Mouse (Mus musculus) brain, adult 2 months (tissue): ENCODE measurements at regions not wholly inside any gene's neighbourhood (a gene's known extent, or its start where the extent isn't known, plus 50 kb on each side); places are given as distances from the start of the nearest gene placed in this dataset.
"Not testable (repeated sequence)": the region's sequence is repeated elsewhere in the genome, so short reads cannot be mapped to it uniquely, and the experiment has no call there.

ENCODE experiments used
- DNase-seq: peaks from one replicate; pipeline ENCODE4 v3.0.0; 2011; ENCODE audit warnings: low read depth, low spot score

GRCm38 (mm10) chr1:150160314-150160713 is 60.5 kb downstream of the Ptgs2 start:
- no peak for DNase-seq

GRCm38 (mm10) chr1:150164890-150165596 is 65.2 kb downstream of the Ptgs2 start:
- DNase-seq, result peak; percentile 20

DNA sequence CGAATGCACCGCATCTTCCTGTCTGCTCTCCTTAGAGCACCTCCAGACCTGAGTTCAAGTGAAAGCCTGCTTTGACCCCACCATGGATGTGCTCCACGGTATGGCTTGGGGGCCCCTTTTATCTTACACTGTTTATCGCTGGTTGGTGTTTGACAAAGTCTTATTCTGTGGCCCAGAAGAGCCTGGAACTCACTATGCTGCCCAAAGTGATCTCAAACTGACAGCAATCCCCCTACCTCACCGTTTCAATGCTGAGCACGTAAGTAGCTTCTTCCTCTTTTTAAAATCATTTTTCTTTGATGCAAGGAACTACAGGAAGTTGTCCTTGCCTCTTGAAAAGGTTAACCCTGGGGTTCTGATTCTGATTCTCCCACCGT is 65.8 kb downstream of the Ptgs2 start:
- no peak for DNase-seq

- no peak for DNase-seq
Observed at GRCm38 (mm10) chr1:150167172-150167571, 67.3 kb downstream of the Ptgs2 start.

DNA sequence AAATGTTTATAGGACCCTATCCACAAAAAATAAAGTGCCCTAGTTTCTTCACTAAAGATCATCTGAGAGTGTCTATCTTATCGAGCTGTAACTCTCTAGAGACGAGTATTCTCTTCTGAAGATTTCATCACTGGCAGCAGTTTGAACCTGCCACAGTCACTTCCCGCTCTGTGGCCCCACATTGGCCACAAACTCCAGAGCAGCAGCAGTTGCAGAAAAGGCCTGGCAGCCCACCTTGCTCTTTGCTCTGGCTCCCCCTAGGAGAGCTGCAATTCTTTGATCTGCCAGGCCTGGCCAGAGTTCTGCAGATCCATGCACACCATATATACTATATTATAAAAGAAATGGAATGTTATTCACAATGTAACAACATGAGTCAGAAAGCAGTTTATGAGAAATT is 74.4 kb downstream of the Ptgs2 start:
- DNase-seq, result no peak

GRCm38 (mm10) chr1:150177029-150177740 is 77.4 kb downstream of the Ptgs2 start:
- DNase-seq, result no peak

GRCm38 (mm10) chr1:150202022-150202421 is 102.2 kb downstream of the Ptgs2 start:
- DNase-seq, result peak; percentile 4

- no peak for DNase-seq
Observed at GRCm38 (mm10) chr1:150212454-150212853, 106.8 kb upstream of the Pdc start.

GRCm38 (mm10) chr1:150216672-150217071 is 102.5 kb upstream of the Pdc start:
- no peak for DNase-seq

GRCm38 (mm10) chr1:150218802-150219201 is 100.4 kb upstream of the Pdc start:
- no peak for DNase-seq

GRCm38 (mm10) chr1:150225529-150225928 is 93.7 kb upstream of the Pdc start:
- no peak for DNase-seq

GRCm38 (mm10) chr1:150239504-150239903 is 79.7 kb upstream of the Pdc start:
- not testable (repeated sequence) for DNase-seq

DNA sequence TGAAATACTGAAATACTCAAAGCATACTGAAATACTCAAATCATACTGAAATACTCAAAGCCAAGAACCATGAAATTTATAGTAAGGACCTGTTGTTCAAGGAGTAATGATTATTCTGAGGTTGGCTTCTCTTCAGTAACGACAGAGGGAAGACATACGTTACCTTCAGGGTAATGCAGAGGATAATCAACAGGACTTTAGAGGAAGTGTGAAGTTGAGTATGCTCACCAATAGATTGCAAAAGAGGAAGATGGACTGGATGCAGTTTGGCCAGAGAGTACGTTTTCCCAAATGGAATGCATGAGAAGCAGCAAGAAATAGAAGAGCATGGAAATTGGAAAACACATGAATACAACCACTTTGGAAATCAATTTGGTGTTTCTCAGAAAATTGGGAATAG is 79.1 kb upstream of the Pdc start:
- DNase-seq, result no peak

- DNase-seq, result no peak
Observed at GRCm38 (mm10) chr1:150241153-150241552, 78.1 kb upstream of the Pdc start.

- DNase-seq, result no peak
Observed at GRCm38 (mm10) chr1:150242108-150242507, 77.1 kb upstream of the Pdc start.

GRCm38 (mm10) chr1:150244916-150245315 is 74.3 kb upstream of the Pdc start:
- DNase-seq, result no peak

DNA sequence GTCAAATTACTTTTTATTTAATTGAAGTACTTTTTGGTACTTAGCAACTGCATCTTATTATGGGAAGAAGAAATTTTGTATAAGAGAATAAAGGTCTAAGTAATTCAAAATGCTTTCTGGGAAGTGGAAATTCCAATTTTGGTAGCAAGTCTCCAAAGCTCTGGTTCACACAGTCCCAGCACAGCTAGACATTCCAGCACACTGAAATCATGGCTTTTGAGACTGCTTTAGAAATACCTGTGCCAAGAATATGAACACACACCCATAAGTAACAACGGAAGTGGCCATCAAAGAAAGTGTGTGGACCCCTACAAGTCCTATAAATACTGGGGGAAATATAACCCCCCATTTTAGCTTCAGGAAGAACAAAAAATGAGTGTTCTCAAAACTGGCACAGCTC is 67.8 kb upstream of the Pdc start:
- DNase-seq, result no peak

- DNase-seq, result no peak
Observed at GRCm38 (mm10) chr1:150251876-150252275, 67.3 kb upstream of the Pdc start.

- DNase-seq, result peak; percentile 49
Observed at GRCm38 (mm10) chr1:150257596-150257995, 61.6 kb upstream of the Pdc start.

- no peak for DNase-seq
Observed at GRCm38 (mm10) chr1:150260355-150260754, 58.9 kb upstream of the Pdc start.

DNA sequence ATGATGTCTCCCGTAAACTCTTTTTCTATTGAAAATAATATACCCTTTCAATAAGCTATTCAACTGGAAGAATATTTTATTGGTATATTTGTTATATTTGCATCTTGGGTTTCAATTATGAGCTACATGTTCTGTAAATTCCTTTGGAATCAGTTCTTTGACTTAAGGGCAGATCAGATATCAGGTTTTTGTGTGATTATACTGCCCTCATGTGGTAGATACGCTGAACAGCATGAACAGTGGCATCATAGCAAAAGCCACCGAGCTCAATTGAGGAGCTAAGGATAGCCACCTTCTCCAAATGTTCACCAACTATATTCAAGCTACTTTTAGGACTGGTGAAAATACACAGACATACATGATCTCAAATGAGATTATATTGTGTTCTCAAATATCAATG is 52.7 kb upstream of the Pdc start:
- peak; percentile 72 for DNase-seq

- DNase-seq, result no peak
Observed at GRCm38 (mm10) chr1:150267003-150267402, 52.2 kb upstream of the Pdc start.
